Mouse (Mus musculus): ENCODE results near the gene Arl8b. TPM values are rescaled to one million over a fixed set of nuclear protein-coding genes. Genes with fewer than 3 reads are reported as not detected.

The Arl8b gene
- polyA plus RNA-seq, 1 experiment from 2014 or later, result 82.6 TPM

DNA sequence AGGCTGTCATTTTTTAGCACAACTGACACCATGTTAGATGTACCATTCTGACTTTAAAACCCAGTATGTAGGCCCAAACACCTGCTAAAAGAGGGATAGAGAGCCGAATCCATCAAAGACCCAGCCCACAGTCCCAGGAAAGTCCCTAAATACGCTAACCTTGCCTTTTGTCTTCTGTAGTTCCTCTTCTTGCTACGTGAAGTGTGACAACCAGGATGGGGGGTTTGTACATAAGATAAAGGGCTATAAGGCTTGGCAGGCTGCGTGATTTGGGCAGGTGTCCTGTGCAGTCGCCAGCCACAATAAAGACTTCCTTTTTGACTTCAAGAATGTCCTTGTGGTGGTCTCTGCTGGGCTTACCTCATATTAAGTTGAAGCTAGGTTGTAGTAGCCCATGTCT, 4.5 kb upstream of the Arl8b start:
- no peak overlapping the region for H3K27ac ChIP-seq (ENCODE audit: low read length)
- H3K9me3 ChIP-seq (ENCODE audit: control insufficient read depth, low read depth, low read length), result no peaks in the 10 kb centered on the region
- WGBS, result 81% methylated on average over 5 of the region's 5 CpGs
- H3K4me3 ChIP-seq (ENCODE audit: low read depth, low read length), result no peak overlapping the region
- H3K9ac ChIP-seq (replicated peaks; ENCODE audit: low read depth, low read length), result no peak overlapping the region
- H3K4me1 ChIP-seq (ENCODE audit: control insufficient read depth, insufficient read depth, low read length), result no peaks in the 10 kb centered on the region
- no peak for ATAC-seq (ENCODE audit: insufficient number of reproducible peaks, insufficient read depth, low FRiP score, low read depth)
- H3K36me3 ChIP-seq (ENCODE audit: control insufficient read depth, insufficient read depth, low read length), result no peaks in the 10 kb centered on the region
- H3K4me2 ChIP-seq (replicated peaks; ENCODE audit: low read depth, low read length), result no peak overlapping the region
- H3K27me3 ChIP-seq (ENCODE audit: control insufficient read depth, insufficient read depth, low read length), result no peaks in the 10 kb centered on the region

DNA sequence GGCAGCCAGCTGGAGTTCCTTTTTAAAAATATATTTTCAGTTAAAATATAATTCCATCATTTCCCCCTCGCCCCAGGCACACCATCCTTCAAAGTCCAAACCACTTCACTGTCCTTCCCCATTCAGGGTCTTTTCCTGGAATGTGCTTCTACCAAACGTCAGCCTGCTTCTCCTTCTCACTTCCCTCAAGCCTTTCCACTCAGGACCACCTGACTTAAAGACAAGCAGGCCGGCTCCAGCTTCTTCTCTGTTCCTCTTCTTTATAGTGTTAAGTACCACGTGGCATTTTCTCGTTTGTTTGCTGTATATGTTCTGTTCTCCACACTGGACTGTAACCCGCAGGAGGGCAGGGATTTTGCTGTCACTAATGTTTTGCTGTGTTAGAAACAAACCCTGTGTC, 1.0 kb upstream of the Arl8b start:
- Histone ChIP-seq H3K9me3 (ENCODE audit: control insufficient read depth, low read depth, low read length) (no peaks in the 10 kb centered on the region), H3K9ac (replicated peaks; ENCODE audit: low read depth, low read length) (no peak overlapping the region), H3K4me2 (replicated peaks; ENCODE audit: low read depth, low read length) (no peak overlapping the region), H3K4me3 (ENCODE audit: low read depth, low read length) (no peak overlapping the region), H3K36me3 (ENCODE audit: control insufficient read depth, insufficient read depth, low read length) (no peaks in the 10 kb centered on the region), H3K4me1 (ENCODE audit: control insufficient read depth, insufficient read depth, low read length) (peaks cover 11% of the 10 kb centered on the region), H3K27me3 (ENCODE audit: control insufficient read depth, insufficient read depth, low read length) (no peaks in the 10 kb centered on the region), H3K27ac (ENCODE audit: low read length) (no peak overlapping the region)
- WGBS, result 56% methylated on average over 6 of the region's 6 CpGs
- ATAC-seq (ENCODE audit: insufficient number of reproducible peaks, insufficient read depth, low FRiP score, low read depth), result no peak

DNA sequence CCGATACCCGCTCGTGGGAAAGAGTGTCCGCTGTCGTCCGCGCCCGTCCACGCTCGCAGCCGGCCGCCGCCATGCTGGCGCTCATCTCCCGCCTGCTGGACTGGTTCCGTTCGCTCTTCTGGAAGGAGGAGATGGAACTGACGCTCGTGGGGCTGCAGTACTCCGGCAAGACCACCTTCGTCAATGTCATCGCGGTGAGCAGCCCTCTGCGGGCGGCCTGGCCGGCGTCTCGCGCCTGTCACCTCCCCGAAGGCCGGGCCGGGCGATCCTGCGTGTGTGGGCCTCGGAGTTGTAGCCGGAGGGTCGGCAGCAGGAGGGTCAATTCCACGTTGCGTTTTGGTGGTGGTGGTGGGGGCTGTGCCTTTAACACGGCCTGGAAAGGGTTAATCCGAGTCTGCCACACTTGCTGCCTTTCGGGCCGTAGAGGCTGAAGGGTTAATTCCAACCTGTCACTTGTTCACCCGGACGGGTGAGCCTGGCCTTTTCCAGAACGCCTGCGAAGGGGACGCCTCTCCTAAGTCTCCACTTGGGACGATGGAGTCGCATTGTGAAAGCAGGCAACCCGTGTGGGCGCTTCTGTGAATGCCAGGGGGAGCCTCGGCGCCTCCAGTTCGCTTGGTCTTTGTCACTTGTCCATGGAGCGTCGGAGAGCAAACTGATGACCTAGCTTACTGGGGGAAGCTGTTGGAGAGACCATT, 434 bp downstream of the Arl8b start:
- peak overlapping the region; percentile 71 for H3K27ac ChIP-seq (ENCODE audit: low read length)
- no peaks in the 10 kb centered on the region for H3K9me3 ChIP-seq (ENCODE audit: control insufficient read depth, low read depth, low read length)
- H3K4me1 ChIP-seq (ENCODE audit: control insufficient read depth, insufficient read depth, low read length), result peaks cover 11% of the 10 kb centered on the region
- ATAC-seq (ENCODE audit: insufficient number of reproducible peaks, insufficient read depth, low FRiP score, low read depth), result peak; percentile 31
- H3K4me2 ChIP-seq (replicated peaks; ENCODE audit: low read depth, low read length), result peak overlapping the region; percentile 82
- peak overlapping the region; percentile 93 for H3K9ac ChIP-seq (replicated peaks; ENCODE audit: low read depth, low read length)
- no peaks in the 10 kb centered on the region for H3K36me3 ChIP-seq (ENCODE audit: control insufficient read depth, insufficient read depth, low read length)
- no peaks in the 10 kb centered on the region for H3K27me3 ChIP-seq (ENCODE audit: control insufficient read depth, insufficient read depth, low read length)
- under 1% methylated on average over 57 of the region's 57 CpGs for whole genome bisulfite sequencing
- H3K4me3 ChIP-seq (ENCODE audit: low read depth, low read length), result peak overlapping the region; percentile 97

DNA sequence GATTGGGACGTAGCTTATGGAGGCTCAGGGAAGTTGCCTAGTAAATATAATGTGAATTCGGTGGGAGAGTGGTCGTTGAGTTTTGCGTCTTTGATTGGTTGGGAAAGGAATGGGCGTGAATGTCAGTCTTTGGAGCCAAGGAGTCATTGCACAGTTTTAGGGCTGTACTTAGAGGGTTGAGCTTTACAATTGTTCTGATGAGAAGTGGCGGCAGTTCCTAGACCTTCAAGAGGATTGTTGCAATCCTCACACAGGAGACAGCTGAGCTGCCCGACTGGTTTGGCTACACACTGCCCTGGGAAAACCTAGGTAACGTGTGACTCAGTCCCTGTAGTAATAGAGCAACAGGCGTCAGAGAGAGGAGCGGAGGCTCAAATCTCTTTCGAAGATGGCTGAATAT, 1.2 kb downstream of the Arl8b start:
- 25% methylated on average over 11 of the region's 11 CpGs for WGBS
- ATAC-seq (ENCODE audit: insufficient number of reproducible peaks, insufficient read depth, low FRiP score, low read depth), result peak; percentile 51; the same call in 1 of the 2 replicates

DNA sequence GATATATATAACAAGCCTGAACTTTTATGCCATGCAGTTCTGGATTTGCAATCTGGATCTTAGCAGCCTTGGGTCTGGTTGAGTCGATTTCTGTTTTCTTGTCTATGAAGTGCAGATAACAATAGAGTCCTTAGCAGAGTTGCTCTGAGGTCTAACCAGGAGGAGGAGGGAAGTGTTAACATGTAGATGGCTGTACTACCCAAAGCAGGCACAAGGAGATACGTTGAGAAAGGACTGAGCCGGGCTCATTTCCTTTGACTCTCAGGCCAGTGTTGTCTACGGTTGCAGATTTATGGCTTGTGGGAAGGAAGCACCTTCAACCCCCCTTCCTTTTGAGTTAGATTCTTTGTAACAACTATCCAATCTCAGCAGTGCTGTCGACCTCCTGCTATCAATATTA, 1.9 kb downstream of the Arl8b start:
- H3K9me3 ChIP-seq (ENCODE audit: control insufficient read depth, low read depth, low read length), result no peaks in the 10 kb centered on the region
- peak overlapping the region; percentile 97; the same call in 1 of the 2 replicates for H3K4me3 ChIP-seq (ENCODE audit: low read depth, low read length)
- no peak overlapping the region for H3K9ac ChIP-seq (replicated peaks; ENCODE audit: low read depth, low read length)
- peaks cover 11% of the 10 kb centered on the region for H3K4me1 ChIP-seq (ENCODE audit: control insufficient read depth, insufficient read depth, low read length)
- ATAC-seq (ENCODE audit: insufficient number of reproducible peaks, insufficient read depth, low FRiP score, low read depth), result no peak
- H3K4me2 ChIP-seq (replicated peaks; ENCODE audit: low read depth, low read length), result peak overlapping the region; percentile 82
- 45% methylated on average over 5 of the region's 5 CpGs for WGBS
- no peaks in the 10 kb centered on the region for H3K36me3 ChIP-seq (ENCODE audit: control insufficient read depth, insufficient read depth, low read length)
- H3K27me3 ChIP-seq (ENCODE audit: control insufficient read depth, insufficient read depth, low read length), result no peaks in the 10 kb centered on the region
- H3K27ac ChIP-seq (ENCODE audit: low read length), result no peak overlapping the region

More for the DNA sequence above, 1.2 kb downstream of the Arl8b start:
- peak overlapping the region; percentile 97 for H3K4me3 ChIP-seq (ENCODE audit: low read depth, low read length)
- H3K4me1 ChIP-seq (ENCODE audit: control insufficient read depth, insufficient read depth, low read length), result peaks cover 11% of the 10 kb centered on the region
- no peak overlapping the region for H3K27ac ChIP-seq (ENCODE audit: low read length)
- H3K27me3 ChIP-seq (ENCODE audit: control insufficient read depth, insufficient read depth, low read length), result no peaks in the 10 kb centered on the region
- no peaks in the 10 kb centered on the region for H3K36me3 ChIP-seq (ENCODE audit: control insufficient read depth, insufficient read depth, low read length)
- no peaks in the 10 kb centered on the region for H3K9me3 ChIP-seq (ENCODE audit: control insufficient read depth, low read depth, low read length)
- H3K9ac ChIP-seq (replicated peaks; ENCODE audit: low read depth, low read length), result peak overlapping the region; percentile 93; the same call in 1 of the 2 replicates
- peak overlapping the region; percentile 82 for H3K4me2 ChIP-seq (replicated peaks; ENCODE audit: low read depth, low read length)

DNA sequence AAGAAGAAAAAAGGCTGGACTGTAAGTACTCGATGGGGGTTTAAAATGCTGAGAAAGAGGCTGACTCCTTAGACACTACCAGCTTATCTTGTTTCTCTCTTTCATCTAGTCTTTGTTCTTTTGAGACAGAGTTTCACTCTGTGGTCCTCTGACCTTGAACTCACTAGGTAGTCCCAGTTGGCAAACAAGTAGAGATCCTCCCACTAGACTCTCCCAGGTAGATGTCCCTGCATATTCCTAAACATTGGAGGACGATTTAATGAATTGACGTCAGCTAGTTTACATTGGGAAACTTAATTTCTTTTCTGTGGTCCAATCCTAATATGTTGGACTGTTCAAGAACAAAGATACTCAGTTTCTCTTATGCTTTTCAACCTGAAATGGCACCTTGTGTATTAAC, 2.7 kb downstream of the Arl8b start:
- no peak overlapping the region for H3K9ac ChIP-seq (replicated peaks; ENCODE audit: low read depth, low read length)
- no peaks in the 10 kb centered on the region for H3K36me3 ChIP-seq (ENCODE audit: control insufficient read depth, insufficient read depth, low read length)
- no peak for ATAC-seq (ENCODE audit: insufficient number of reproducible peaks, insufficient read depth, low FRiP score, low read depth)
- H3K27me3 ChIP-seq (ENCODE audit: control insufficient read depth, insufficient read depth, low read length), result no peaks in the 10 kb centered on the region
- no peaks in the 10 kb centered on the region for H3K9me3 ChIP-seq (ENCODE audit: control insufficient read depth, low read depth, low read length)
- no peak overlapping the region for H3K4me2 ChIP-seq (replicated peaks; ENCODE audit: low read depth, low read length)
- WGBS, result 74% methylated on average over 3 of the region's 3 CpGs
- H3K4me3 ChIP-seq (ENCODE audit: low read depth, low read length), result no peak overlapping the region
- peaks cover 11% of the 10 kb centered on the region for H3K4me1 ChIP-seq (ENCODE audit: control insufficient read depth, insufficient read depth, low read length)
- H3K27ac ChIP-seq (ENCODE audit: low read length), result no peak overlapping the region

DNA sequence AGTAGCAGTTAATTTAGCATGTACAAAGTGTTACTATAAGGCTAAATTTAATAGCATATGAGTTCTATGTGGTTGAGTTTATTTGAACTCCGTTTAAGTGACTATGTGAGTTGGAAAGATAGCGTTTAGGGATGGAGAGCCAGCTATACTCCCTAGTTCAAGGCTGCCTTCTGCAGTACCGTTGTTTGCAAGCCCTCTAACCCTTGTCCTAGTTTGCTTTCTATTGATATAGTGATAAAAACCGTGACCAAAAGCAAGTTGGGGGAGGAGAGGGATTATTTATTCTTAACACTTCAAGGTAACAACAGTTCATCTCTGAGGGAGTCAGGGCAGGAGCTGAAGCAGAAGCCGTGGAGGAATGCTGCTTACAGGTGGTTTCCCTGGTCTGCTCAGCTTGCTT, 8.6 kb downstream of the Arl8b start:
- Histone ChIP-seq H3K4me3 (ENCODE audit: low read depth, low read length) (no peak overlapping the region), H3K27ac (ENCODE audit: low read length) (no peak overlapping the region), H3K4me1 (ENCODE audit: control insufficient read depth, insufficient read depth, low read length) (0 out of 2 replicates have a peak, but pooled peaks cover 6% of the 10 kb centered on the region), H3K36me3 (ENCODE audit: control insufficient read depth, insufficient read depth, low read length) (no peaks in the 10 kb centered on the region), H3K4me2 (replicated peaks; ENCODE audit: low read depth, low read length) (no peak overlapping the region), H3K9me3 (ENCODE audit: control insufficient read depth, low read depth, low read length) (no peaks in the 10 kb centered on the region), H3K27me3 (ENCODE audit: control insufficient read depth, insufficient read depth, low read length) (no peaks in the 10 kb centered on the region), H3K9ac (replicated peaks; ENCODE audit: low read depth, low read length) (no peak overlapping the region)
- no peak for ATAC-seq (ENCODE audit: insufficient number of reproducible peaks, insufficient read depth, low FRiP score, low read depth)
- WGBS, result 67% methylated on average over 5 of the region's 5 CpGs

DNA sequence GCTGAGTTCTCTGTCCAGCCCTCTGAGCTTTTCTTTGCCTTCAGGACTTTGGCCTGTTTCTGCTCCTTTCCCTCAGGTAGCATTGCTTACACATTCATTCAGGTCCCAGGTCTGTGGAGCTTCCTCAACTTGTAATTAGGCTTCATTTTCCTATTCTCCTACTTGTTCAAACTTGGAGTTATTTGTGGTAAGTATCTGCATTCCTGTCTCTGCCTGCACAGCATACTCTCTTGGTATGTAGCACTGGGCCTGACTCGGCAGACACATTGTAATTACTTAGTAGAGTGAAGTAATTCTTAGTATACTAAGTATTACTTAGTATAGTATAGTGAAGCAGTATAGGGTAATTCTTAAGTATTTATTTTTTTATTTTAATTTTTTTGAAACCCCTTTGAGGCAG, 13.0 kb downstream of the Arl8b start:
- H3K4me2 ChIP-seq (replicated peaks; ENCODE audit: low read depth, low read length), result no peak overlapping the region
- no peak overlapping the region for H3K27ac ChIP-seq (ENCODE audit: low read length)
- H3K9me3 ChIP-seq (ENCODE audit: control insufficient read depth, low read depth, low read length), result no peaks in the 10 kb centered on the region
- no peaks in the 10 kb centered on the region for H3K36me3 ChIP-seq (ENCODE audit: control insufficient read depth, insufficient read depth, low read length)
- WGBS, result 69% methylated on average over 1 of the region's 1 CpGs
- ATAC-seq (ENCODE audit: insufficient number of reproducible peaks, insufficient read depth, low FRiP score, low read depth), result no peak
- H3K4me3 ChIP-seq (ENCODE audit: low read depth, low read length), result no peak overlapping the region
- H3K9ac ChIP-seq (replicated peaks; ENCODE audit: low read depth, low read length), result no peak overlapping the region
- H3K27me3 ChIP-seq (ENCODE audit: control insufficient read depth, insufficient read depth, low read length), result no peaks in the 10 kb centered on the region
- 0 out of 2 replicates have a peak, but pooled peaks cover 6% of the 10 kb centered on the region for H3K4me1 ChIP-seq (ENCODE audit: control insufficient read depth, insufficient read depth, low read length)

DNA sequence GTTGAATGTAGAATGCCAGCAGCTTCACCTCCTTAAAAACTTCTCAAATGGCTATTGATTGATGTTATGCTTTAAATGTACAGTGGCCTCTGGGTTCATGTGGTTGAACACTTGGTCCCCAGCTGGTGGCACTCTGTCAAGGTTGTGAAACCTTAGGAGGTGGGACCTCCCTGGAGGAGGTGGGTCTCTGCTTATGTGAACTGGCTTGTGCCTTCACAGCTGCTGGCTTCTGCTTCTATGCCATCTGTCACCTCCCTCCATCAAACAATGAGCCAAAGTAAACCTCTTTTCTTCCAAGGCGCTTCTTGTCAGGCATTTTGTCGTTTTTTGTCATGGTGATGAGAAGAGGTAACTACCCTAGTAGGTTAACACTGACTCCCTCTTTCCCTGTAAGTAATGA, 13.8 kb downstream of the Arl8b start:
- H3K4me2 ChIP-seq (replicated peaks; ENCODE audit: low read depth, low read length), result no peak overlapping the region
- no peak overlapping the region for H3K9ac ChIP-seq (replicated peaks; ENCODE audit: low read depth, low read length)
- H3K4me1 ChIP-seq (ENCODE audit: control insufficient read depth, insufficient read depth, low read length), result 0 out of 2 replicates have a peak, but pooled peaks cover 6% of the 10 kb centered on the region
- no peaks in the 10 kb centered on the region for H3K36me3 ChIP-seq (ENCODE audit: control insufficient read depth, insufficient read depth, low read length)
- no peak overlapping the region for H3K27ac ChIP-seq (ENCODE audit: low read length)
- H3K4me3 ChIP-seq (ENCODE audit: low read depth, low read length), result no peak overlapping the region
- 37% methylated on average over 2 of the region's 2 CpGs for WGBS
- H3K27me3 ChIP-seq (ENCODE audit: control insufficient read depth, insufficient read depth, low read length), result no peaks in the 10 kb centered on the region
- no peak for ATAC-seq (ENCODE audit: insufficient number of reproducible peaks, insufficient read depth, low FRiP score, low read depth)
- H3K9me3 ChIP-seq (ENCODE audit: control insufficient read depth, low read depth, low read length), result no peaks in the 10 kb centered on the region

Data from stomach, embryonic 14.5 days (tissue).